Mouse (Mus musculus): ENCODE measurements around the gene Pxk.

Pxk gene

DNA sequence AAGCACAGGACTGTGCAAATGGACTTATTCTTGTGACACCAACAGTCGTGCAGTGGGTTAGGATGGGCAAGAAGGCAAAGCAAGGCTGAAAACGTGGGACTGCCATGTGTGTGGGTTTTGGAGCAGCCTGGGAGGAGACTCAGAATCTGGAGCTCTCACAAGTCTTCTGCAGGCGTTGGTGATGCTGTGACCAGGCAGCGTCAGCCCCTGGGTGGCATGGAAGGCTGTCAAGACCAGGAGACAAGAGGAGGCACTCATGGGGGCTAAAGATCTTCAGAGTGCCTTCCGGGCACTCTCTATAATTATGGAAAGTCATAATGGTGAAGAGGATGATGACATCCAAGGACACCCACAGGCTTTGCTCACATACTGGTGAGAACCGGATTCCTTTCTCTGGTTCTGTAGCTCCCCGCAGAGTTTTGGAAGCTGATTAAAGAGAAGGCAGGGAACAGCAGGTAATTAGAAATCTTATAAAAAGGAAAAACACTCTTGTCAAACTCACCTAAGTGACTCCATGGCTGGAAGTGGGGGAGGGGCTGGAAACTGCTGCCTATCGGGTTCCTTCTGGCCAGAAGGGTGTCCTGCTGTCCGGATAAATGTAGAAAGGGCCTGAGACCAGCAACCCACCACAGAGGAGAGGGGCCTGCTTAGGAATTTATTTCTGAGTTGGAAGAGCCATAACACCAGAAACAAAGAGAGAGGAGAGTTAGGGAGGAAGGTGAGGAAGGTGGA is 108.3 kb downstream of the Pxk start:
- no peak for DNase-seq (ENCODE audit: low read depth, low spot score)

DNA sequence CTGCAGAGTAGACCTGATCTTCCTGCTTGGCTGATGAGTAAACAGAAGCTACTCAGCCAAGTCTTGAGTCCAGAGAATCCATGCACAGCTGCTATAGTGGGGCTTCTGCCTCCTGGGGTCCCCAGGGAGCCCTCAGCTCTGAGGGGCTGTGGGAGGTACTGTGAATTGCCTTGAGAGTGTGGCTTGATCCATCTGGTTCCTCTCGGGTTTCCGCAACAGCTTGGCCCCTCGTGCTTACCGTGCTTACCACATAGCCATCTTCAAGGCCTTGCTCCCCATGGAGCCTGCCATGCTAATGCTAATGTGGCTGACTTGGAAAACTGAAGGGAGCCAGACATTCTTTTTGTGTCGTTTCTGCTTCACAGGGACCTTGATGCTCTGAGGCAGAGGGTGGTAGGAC is 109.1 kb downstream of the Pxk start:
- no peak for DNase-seq (ENCODE audit: low read depth, low spot score)

DNA sequence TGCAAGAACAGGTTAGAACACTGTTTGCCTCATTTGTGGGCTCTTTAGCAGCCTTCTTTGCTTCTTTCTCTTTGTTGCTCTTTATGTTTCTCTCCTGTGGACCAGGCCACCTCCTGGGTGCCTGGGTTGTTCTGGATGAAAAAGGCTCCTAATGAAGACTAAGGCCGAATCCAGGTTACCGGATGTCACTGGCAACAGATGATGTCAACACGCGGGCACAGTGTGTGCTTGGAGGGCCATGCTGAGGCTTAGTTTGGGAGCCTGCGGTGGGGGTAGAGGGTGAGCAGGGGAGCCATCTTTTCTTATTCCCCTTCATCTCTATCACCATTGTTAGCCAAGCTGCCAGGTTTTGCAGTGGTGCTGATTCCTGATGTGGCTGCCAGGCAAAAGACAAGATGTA is 109.5 kb downstream of the Pxk start:
- no peak for DNase-seq (ENCODE audit: low read depth, low spot score)

DNA sequence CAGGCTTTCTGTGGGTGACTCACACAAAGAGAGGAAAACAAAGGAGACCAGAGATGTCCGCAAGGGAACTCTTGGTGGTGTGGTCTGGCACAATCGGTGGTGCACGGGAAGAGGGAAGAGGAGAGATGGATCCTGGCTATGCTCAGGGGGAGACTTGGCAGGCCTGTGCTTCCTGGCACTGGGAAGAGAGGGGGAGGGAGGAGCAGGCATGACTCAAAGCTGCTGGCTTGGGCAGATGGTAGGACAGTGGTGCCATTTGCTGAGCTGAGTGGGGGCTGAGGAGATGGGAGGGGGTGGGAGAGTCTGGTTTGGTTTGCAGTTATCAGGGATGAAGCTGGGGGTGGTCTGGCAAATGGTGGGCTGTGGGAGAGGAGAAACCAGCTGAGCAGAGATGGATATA is 110.9 kb downstream of the Pxk start:
- DNase-seq (ENCODE audit: low read depth, low spot score), result no peak

DNA sequence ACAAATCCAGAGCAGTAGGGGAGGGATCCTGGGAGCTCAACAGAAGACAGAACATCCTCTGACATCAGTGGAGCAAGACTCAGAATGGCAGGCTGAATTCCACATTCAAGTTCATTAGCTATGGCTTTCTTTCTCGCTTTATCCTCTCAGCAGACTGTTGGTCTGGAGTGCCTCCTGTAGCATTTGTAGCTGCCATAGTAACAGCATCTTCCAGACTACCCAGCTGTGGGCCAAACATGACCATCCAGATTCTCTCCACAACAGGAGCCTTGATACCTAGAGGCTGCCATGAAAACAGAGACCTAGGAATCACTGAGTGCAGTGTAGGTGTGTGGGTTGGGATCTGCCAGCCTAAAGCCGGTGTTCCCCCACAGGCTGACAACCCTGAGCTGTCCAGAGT is 111.9 kb downstream of the Pxk start:
- DNase-seq (ENCODE audit: low read depth, low spot score), result no peak

DNA sequence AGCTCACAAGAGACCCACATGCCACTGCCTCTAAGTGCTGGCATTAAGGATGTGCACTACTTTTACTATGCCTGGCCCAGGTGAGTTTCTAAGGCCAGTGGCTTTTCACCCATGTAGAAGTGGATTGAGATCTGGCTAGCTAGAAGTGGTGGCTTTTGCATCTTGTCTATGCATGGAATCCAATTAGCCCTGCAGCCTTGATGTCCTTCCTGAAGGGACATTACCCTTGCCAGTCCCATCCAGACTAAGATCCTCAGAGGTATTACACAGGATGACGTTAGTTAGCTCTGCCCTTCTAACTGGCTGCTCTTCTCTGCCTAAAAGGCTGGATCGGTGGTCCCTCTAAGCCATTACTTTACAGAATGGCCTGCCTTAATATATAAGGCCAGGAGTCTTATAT is 115.0 kb downstream of the Pxk start:
- peak; percentile 6 for DNase-seq (ENCODE audit: low read depth, low spot score)

DNA sequence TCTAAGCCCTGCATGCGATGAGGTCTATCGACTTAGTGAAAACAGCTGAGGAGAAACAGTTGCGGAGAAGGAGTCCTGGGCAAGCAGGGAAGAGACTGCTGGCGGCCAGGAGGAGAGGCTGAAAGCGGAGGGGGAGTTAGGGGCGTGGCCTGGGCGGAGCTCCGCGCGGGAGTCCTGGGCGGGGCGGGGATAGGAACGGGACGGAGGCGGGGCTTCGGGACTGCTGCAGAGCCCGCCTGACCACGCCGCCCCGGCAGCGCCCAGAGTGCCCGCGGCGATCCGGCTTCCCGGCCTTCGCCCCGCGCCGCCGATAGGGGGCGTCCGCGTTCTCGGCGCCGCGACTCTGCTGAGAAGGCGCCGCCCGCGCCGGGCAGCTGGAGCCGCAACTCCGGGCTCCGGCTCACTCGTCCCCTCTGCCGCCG is 115.8 kb downstream of the Pxk start, which contains the start of gene Kctd6:
Gene Kctd6 (plus strand): TSS at position 338 of the 422 bp plus-strand sequence.
- DNase-seq (ENCODE audit: low read depth, low spot score), result peak; percentile 97

Measured in CD4-positive, CD25-positive, alpha-beta regulatory T cell, adult 2 months (primary cell).